Mouse (Mus musculus) limb, embryonic 11.5 days (tissue): ENCODE measurements around the gene Mgat1. TPM values are rescaled to one million over a fixed set of nuclear protein-coding genes. Genes with fewer than 3 reads are reported as not detected.

Experiments
- ATAC-seq: fragments of 200-750 bp; cut with Nextera tagmentation; 2 replicates; pipeline ENCODE4 v1.8.0; 2017; ENCODE audit warnings: low read depth; ENCODE audit not compliant: insufficient number of reproducible peaks, low FRiP score, low TSS enrichment
- DNase-seq: peaks from one replicate; pipeline ENCODE4 v3.0.0-alpha.2; 2015; ENCODE audit warnings: low spot score
- H3K27ac ChIP-seq: fragments of 300-500 bp; sonication (generic); replicated peaks from 2 replicates; pipeline ENCODE4 v1.5.1; 2014; ENCODE audit warnings: low read depth, mild to moderate bottlenecking, low read length
- H3K27me3 ChIP-seq: fragments of 300-500 bp; sonication (generic); 2 replicates; pipeline ENCODE4 v1.6.1; 2014; ENCODE audit warnings: mild to moderate bottlenecking, low read length, mixed read lengths; ENCODE audit not compliant: control insufficient read depth, insufficient read depth
- H3K36me3 ChIP-seq: fragments of 300-500 bp; sonication (generic); 2 replicates; pipeline ENCODE4 v1.6.1; 2014; ENCODE audit warnings: mild to moderate bottlenecking, low read length, moderate library complexity, mixed read lengths; ENCODE audit not compliant: control insufficient read depth, insufficient read depth
- H3K4me1 ChIP-seq: fragments of 300-500 bp; sonication (generic); 2 replicates; pipeline ENCODE4 v1.6.1; 2014; ENCODE audit warnings: low read length, mixed read lengths; ENCODE audit not compliant: control insufficient read depth, insufficient read depth
- H3K4me2 ChIP-seq: fragments of 300-500 bp; sonication (generic); 2 replicates; pipeline ENCODE4 v1.6.1; 2014; ENCODE audit warnings: low read depth, mild to moderate bottlenecking, moderate library complexity; ENCODE audit not compliant: severe bottlenecking
- H3K4me3 ChIP-seq: fragments of 300-500 bp; sonication (generic); 2 replicates; pipeline ENCODE4 v1.5.1; 2014; ENCODE audit warnings: low read depth, low read length
- H3K9ac ChIP-seq: fragments of 300-500 bp; sonication (generic); 2 replicates; pipeline ENCODE4 v1.6.1; 2014; ENCODE audit warnings: mild to moderate bottlenecking, low read length
- H3K9me3 ChIP-seq: fragments of 300-500 bp; sonication (generic); 2 replicates; pipeline ENCODE4 v1.6.1; 2016; ENCODE audit warnings: low read length; ENCODE audit not compliant: control insufficient read depth
- WGBS: fragments of 180-500 bp; shearing (Covaris S2); extraction: QIAGEN DNeasy Blood & Tissue Kit; methylation state at CpG from one replicate; pipeline ENCODE4 v1.1.7; 2014; 5-methylcytosine and 5-hydroxymethylcytosine counted together
- polyA plus RNA-seq: library from polyadenylated mRNA; unstranded; fragments of >200 nt; fragmentation: Nextera tagmentation; extraction: Ambion mirVana; gene quantifications from 2 replicates; pipeline ENCODE4 v1.2.1, GENCODE M21; 2014

Gene Mgat1
- polyA plus RNA-seq, 1 experiment from 2014 or later, result 41.1 TPM

GRCm38 (mm10) chr11:49250422-49251379, 6.7 kb downstream of the Mgat1 start:
- Histone ChIP-seq H3K9me3 (no peaks in the 10 kb centered on the region), H3K27ac (peak overlapping the region; percentile 83), H3K4me3 (peak overlapping the region; percentile 77), H3K27me3 (no peaks in the 10 kb centered on the region), H3K4me2 (peak overlapping the region; percentile 75), H3K36me3 (no peaks in the 10 kb centered on the region), H3K9ac (peak overlapping the region; percentile 93), H3K4me1 (0 out of 2 replicates have a peak, but pooled peaks cover 6% of the 10 kb centered on the region)
- DNase-seq (peak; percentile 91), ATAC-seq (peak; percentile 95)
- WGBS, result 2% methylated on average over 45 of the region's 45 CpGs

GRCm38 (mm10) chr11:49251380-49251761, 7.4 kb downstream of the Mgat1 start:
- Histone ChIP-seq H3K27me3 (no peaks in the 10 kb centered on the region), H3K36me3 (no peaks in the 10 kb centered on the region), H3K27ac (no peak overlapping the region), H3K9ac (no peak overlapping the region), H3K4me1 (0 out of 2 replicates have a peak, but pooled peaks cover 6% of the 10 kb centered on the region), H3K9me3 (no peaks in the 10 kb centered on the region), H3K4me2 (peak overlapping the region; percentile 75), H3K4me3 (peak overlapping the region; percentile 77)
- ATAC-seq (no peak), DNase-seq (no peak)
- 70% methylated on average over 7 of the region's 7 CpGs for WGBS

GRCm38 (mm10) chr11:49252048-49252447, 8.1 kb downstream of the Mgat1 start:
- Histone ChIP-seq H3K27ac (no peak overlapping the region), H3K4me3 (no peak overlapping the region), H3K9ac (no peak overlapping the region), H3K36me3 (no peaks in the 10 kb centered on the region), H3K9me3 (no peaks in the 10 kb centered on the region), H3K4me1 (0 out of 2 replicates have a peak, but pooled peaks cover 6% of the 10 kb centered on the region), H3K27me3 (no peaks in the 10 kb centered on the region), H3K4me2 (no peak overlapping the region)
- 96% methylated on average over 5 of the region's 5 CpGs for WGBS
- no peak for ATAC-seq
- no peak for DNase-seq

- no peak overlapping the region for H3K27ac ChIP-seq
- H3K4me3 ChIP-seq, result no peak overlapping the region
- 96% methylated on average over 6 of the region's 6 CpGs for WGBS
- ATAC-seq (no peak), DNase-seq (no peak)
- no peak overlapping the region for H3K4me2 ChIP-seq
- no peaks in the 10 kb centered on the region for H3K27me3 ChIP-seq
- H3K36me3 ChIP-seq, result no peaks in the 10 kb centered on the region
- H3K9me3 ChIP-seq, result no peaks in the 10 kb centered on the region
- 0 out of 2 replicates have a peak, but pooled peaks cover 6% of the 10 kb centered on the region for H3K4me1 ChIP-seq
- no peak overlapping the region for H3K9ac ChIP-seq
Observed at GRCm38 (mm10) chr11:49253035-49253434, 9.0 kb downstream of the Mgat1 start.

- Histone ChIP-seq H3K4me2 (no peak overlapping the region), H3K36me3 (peaks cover 12% of the 10 kb centered on the region; the same call in 1 of the 2 replicates), H3K27me3 (no peaks in the 10 kb centered on the region), H3K4me1 (no peaks in the 10 kb centered on the region), H3K9me3 (no peaks in the 10 kb centered on the region), H3K9ac (no peak overlapping the region), H3K27ac (no peak overlapping the region), H3K4me3 (no peak overlapping the region)
- DNase-seq, result no peak
- WGBS, result 87% methylated on average over 2 of the region's 2 CpGs
- no peak for ATAC-seq
Observed at GRCm38 (mm10) chr11:49259296-49259695, 15.3 kb downstream of the Mgat1 start.

- H3K4me3 ChIP-seq, result no peak overlapping the region
- no peaks in the 10 kb centered on the region for H3K9me3 ChIP-seq
- H3K9ac ChIP-seq, result no peak overlapping the region
- DNase-seq, result no peak
- ATAC-seq, result no peak
- no peak overlapping the region for H3K4me2 ChIP-seq
- no peaks in the 10 kb centered on the region for H3K27me3 ChIP-seq
- H3K4me1 ChIP-seq, result no peaks in the 10 kb centered on the region
- WGBS, result 84% methylated on average over 1 of the region's 1 CpGs
- no peak overlapping the region for H3K27ac ChIP-seq
- H3K36me3 ChIP-seq, result peaks cover 12% of the 10 kb centered on the region; the same call in 1 of the 2 replicates
Observed at GRCm38 (mm10) chr11:49259829-49260228, 15.8 kb downstream of the Mgat1 start.

GRCm38 (mm10) chr11:49260598-49261312, 16.8 kb downstream of the Mgat1 start:
- no peaks in the 10 kb centered on the region for H3K9me3 ChIP-seq
- ATAC-seq, result no peak

GRCm38 (mm10) chr11:49261313-49261855, 17.4 kb downstream of the Mgat1 start:
- H3K4me2 ChIP-seq, result no peak overlapping the region
- WGBS, result 94% methylated on average over 14 of the region's 14 CpGs
- no peak for DNase-seq
- H3K9me3 ChIP-seq, result no peaks in the 10 kb centered on the region
- H3K27ac ChIP-seq, result no peak overlapping the region
- ATAC-seq, result no peak
- no peaks in the 10 kb centered on the region for H3K4me1 ChIP-seq
- no peak overlapping the region for H3K9ac ChIP-seq
- no peaks in the 10 kb centered on the region for H3K27me3 ChIP-seq
- no peak overlapping the region for H3K4me3 ChIP-seq
- H3K36me3 ChIP-seq, result peaks cover 12% of the 10 kb centered on the region; the same call in 1 of the 2 replicates

More at GRCm38 (mm10) chr11:49260598-49261312, 16.8 kb downstream of the Mgat1 start:
- H3K27me3 ChIP-seq, result no peaks in the 10 kb centered on the region
- no peak overlapping the region for H3K9ac ChIP-seq
- no peak overlapping the region for H3K4me2 ChIP-seq
- H3K36me3 ChIP-seq, result peaks cover 12% of the 10 kb centered on the region; the same call in 1 of the 2 replicates
- H3K4me3 ChIP-seq, result no peak overlapping the region
- no peaks in the 10 kb centered on the region for H3K4me1 ChIP-seq
- DNase-seq, result no peak
- WGBS, result 95% methylated on average over 21 of the region's 21 CpGs
- H3K27ac ChIP-seq, result no peak overlapping the region
